Mouse (Mus musculus) C2C12 (cell line): ENCODE data around the gene Stk10. TPM values are rescaled to one million over a fixed set of nuclear protein-coding genes. Genes with fewer than 3 reads are reported as not detected.

Source experiments
- H3K27me3 ChIP-seq: one replicate; pipeline ENCODE4 v1.6.1; 2011; ENCODE audit not compliant: control insufficient read depth, insufficient read depth, insufficient read length
- H3K36me3 ChIP-seq: one replicate; pipeline ENCODE4 v1.6.1; 2011; ENCODE audit not compliant: control insufficient read depth, insufficient read depth
- H3K4me3 ChIP-seq: one replicate; pipeline ENCODE4 v1.5.1; 2011; ENCODE audit warnings: mild to moderate bottlenecking, control low read depth; ENCODE audit not compliant: poor library complexity, insufficient read depth, severe bottlenecking
- H3K79me2 ChIP-seq: one replicate; pipeline ENCODE4 v1.6.1; 2011; ENCODE audit not compliant: control insufficient read depth, insufficient read depth
- H3K79me3 ChIP-seq: one replicate; pipeline ENCODE4 v1.6.1; 2011; ENCODE audit warnings: low read depth, control low read depth
- H3ac ChIP-seq: one replicate; pipeline ENCODE3; 2011; ENCODE audit warnings: low read depth; ENCODE audit not compliant: control insufficient read depth, insufficient read length
- CEBPB ChIP-seq: IDR thresholded peaks from one replicate; pipeline ENCODE4 v1.6.1; 2011; ENCODE audit warnings: low read depth, mild to moderate bottlenecking, control low read depth, moderate library complexity
- CTCF ChIP-seq: IDR thresholded peaks from one replicate; pipeline ENCODE4 v1.5.1; 2011; ENCODE audit not compliant: control insufficient read depth, insufficient read depth, insufficient read length
- FOSL1 ChIP-seq: IDR thresholded peaks from one replicate; pipeline ENCODE4 v1.8.0; 2011; ENCODE audit warnings: mild to moderate bottlenecking, low read length; ENCODE audit not compliant: poor library complexity, insufficient read depth, severe bottlenecking
- MAX ChIP-seq: IDR thresholded peaks from one replicate; pipeline ENCODE4 v1.6.1; 2011; ENCODE audit warnings: mild to moderate bottlenecking, control low read depth
- MYOD1 ChIP-seq: IDR thresholded peaks from one replicate; pipeline ENCODE4 v1.6.1; 2011; ENCODE audit warnings: low read depth; ENCODE audit not compliant: control insufficient read depth, insufficient read length
- MYOG ChIP-seq: IDR thresholded peaks from one replicate; pipeline ENCODE4 v1.6.1; 2011; ENCODE audit not compliant: control insufficient read depth, insufficient read length; ENCODE audit errors: extremely low read depth
- USF1 ChIP-seq: IDR thresholded peaks from one replicate; pipeline ENCODE4 v1.6.1; 2011; ENCODE audit warnings: low read depth, mild to moderate bottlenecking, control low read depth, moderate library complexity
- polyA plus RNA-seq: library from polyadenylated mRNA; unstranded; fragments of >200 nt; fragmentation: generic; extraction: Trizol; gene quantifications from one replicate; pipeline ENCODE4 v1.2.1, GENCODE M21; 2012; ENCODE audit warnings: missing spikeins

Gene Stk10
- polyA plus RNA-seq, 1 experiment: 8.2 TPM

DNA sequence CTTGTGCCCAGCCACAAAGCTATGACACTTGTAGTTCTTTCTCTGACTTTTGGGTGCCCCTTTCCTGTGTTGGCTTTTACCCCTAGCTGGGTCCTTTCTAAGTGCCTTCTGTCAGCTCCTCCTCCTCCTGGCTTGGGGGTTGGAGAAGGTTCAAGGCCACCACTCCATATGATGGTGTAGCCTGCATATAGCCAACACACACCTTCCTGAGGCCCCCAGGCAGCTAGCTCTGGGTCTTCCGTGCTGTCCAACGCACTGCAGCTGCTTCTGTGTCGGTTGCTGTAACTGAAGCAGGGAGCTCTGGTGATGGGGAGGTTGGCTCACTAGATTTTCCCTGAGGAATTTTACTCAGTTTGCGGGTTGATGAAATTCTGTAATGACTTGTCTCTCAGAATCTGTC lies 71.6 kb downstream of the Stk10 start:
- H3K79me2 ChIP-seq: no peaks in the 10 kb centered on the region

DNA sequence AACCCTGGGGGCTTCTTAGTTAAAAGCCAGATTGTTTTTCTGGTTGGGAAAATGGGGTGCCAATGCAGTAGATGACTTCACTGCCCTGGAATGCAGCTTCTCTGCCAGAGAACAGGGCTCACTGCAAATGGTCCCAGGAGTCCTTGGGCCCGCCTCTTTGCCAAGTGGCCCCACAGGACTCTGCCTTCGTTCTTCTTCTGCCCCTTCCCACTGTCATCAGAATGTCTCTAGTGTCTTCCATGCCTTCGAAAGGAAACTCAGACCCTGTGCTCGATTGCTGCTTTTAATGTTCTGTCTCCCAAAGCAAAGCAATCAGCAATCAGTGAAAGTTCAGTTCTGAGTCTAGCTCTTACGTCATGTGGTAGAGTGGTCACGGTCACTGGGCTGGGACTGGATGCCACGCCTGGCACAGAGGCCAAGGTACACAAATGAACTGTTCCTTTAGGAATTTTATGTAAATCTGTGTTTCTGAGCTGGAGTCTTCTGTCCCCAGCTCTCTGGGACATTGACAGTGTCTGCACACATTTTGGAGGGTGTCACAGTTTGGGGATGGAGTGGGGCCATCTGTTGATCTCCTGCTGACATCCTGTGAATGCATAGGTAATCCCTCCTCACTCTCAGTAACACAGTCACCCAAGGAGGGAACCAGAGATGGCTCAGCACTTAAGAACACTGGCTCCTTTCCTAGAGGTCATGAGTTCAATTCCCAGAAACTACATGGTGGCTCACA lies 72.2 kb downstream of the Stk10 start:
- H3K79me2 ChIP-seq: no peaks in the 10 kb centered on the region
- no peaks in the 10 kb centered on the region for H3K79me3 ChIP-seq
- TF ChIP-seq CEBPB: peak; percentile 46
- peak; percentile 26 for TF ChIP-seq USF1
- TF ChIP-seq MYOG: no peak
- peaks cover 10% of the 10 kb centered on the region for H3K36me3 ChIP-seq
- no peak overlapping the region for H3ac ChIP-seq
- no peak overlapping the region for H3K4me3 ChIP-seq
- no peaks in the 10 kb centered on the region for H3K27me3 ChIP-seq

More for the DNA sequence above, 71.6 kb downstream of the Stk10 start:
- H3K36me3 ChIP-seq: peaks cover 13% of the 10 kb centered on the region
- H3K79me3 ChIP-seq: no peaks in the 10 kb centered on the region
- no peak for TF ChIP-seq CTCF
- no peak for TF ChIP-seq CEBPB
- TF ChIP-seq USF1: no peak
- TF ChIP-seq MYOD1: no peak
- no peak for TF ChIP-seq FOSL1
- no peak for TF ChIP-seq MYOG
- TF ChIP-seq MAX: no peak
- peak overlapping the region; percentile 27 for H3ac ChIP-seq
- H3K27me3 ChIP-seq: no peaks in the 10 kb centered on the region
- no peak overlapping the region for H3K4me3 ChIP-seq

DNA sequence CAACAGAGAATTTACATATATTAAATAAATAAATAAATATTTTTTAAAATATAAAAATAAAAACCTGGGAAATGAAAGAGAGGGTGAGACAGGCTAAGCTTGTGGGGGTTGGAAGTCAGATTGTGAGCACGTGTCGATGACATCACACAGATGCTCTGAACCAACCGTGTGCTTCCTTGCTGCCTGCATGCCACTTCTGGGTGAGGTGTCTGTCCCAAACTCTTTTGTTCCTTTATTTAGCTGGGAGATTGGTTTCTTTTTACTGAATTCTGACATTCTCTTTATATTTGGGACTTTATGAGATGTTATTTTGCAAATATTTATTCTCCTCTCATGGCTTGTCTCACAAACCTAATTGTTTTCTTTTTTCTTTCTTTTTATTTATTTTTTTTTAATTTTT lies 72.8 kb downstream of the Stk10 start:
- Histone ChIP-seq H3K79me2 (no peaks in the 10 kb centered on the region), H3K4me3 (no peak overlapping the region), H3ac (no peak overlapping the region), H3K27me3 (no peaks in the 10 kb centered on the region), H3K36me3 (peaks cover 15% of the 10 kb centered on the region), H3K79me3 (no peaks in the 10 kb centered on the region)
- TF ChIP-seq CEBPB: no peak
- TF ChIP-seq FOSL1: no peak
- TF ChIP-seq USF1: peak; percentile 47
- TF ChIP-seq MAX: peak; percentile 65
- no peak for TF ChIP-seq MYOD1
- TF ChIP-seq CTCF: no peak
- TF ChIP-seq MYOG: no peak

DNA sequence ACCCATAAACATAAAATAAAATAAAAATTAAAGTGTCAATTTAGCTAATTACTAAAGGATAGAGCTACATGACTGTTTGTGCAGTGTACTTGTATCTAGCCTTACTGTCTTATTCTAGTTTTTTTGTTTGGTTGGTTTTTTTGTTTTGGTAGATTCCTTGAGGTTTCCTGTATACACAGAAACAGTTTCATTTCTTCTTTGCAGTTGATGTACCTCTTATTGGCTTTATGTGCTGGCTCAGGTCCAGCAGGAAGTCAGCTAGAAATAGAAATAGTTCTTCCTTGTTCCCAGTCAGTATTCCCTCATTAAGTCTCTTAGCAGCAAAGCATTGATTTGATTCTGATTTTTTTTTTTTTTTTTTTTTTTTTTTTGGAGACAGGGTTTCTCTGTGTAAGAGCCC lies 74.2 kb downstream of the Stk10 start:
- no peaks in the 10 kb centered on the region for H3K27me3 ChIP-seq
- no peak overlapping the region for H3ac ChIP-seq
- H3K79me3 ChIP-seq: no peaks in the 10 kb centered on the region
- no peaks in the 10 kb centered on the region for H3K79me2 ChIP-seq
- TF ChIP-seq FOSL1: no peak
- TF ChIP-seq MYOD1: no peak
- TF ChIP-seq MYOG: no peak
- no peak for TF ChIP-seq CTCF
- TF ChIP-seq CEBPB: no peak
- TF ChIP-seq MAX: no peak
- TF ChIP-seq USF1: no peak
- no peak overlapping the region for H3K4me3 ChIP-seq
- peaks cover 28% of the 10 kb centered on the region for H3K36me3 ChIP-seq

DNA sequence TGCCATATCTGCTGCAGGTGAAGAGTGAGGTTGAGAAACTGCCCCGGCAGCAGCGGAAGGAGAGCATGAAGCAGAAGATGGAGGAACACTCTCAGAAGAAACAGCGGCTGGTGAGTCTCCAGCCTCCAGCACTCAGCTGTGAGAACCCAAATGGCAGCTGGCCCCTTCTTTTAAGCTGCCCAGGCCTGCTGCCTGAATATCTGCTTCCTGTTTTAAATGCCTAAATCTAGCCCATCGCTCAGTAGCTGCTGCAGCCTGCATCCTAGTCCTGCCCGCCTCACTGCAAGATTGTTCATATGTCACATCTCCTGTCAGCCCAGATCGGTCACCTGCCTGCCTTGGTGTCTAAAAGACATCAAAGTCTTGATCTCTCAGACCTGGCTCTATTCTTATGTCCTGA lies 77.5 kb downstream of the Stk10 start:
- peaks cover 41% of the 10 kb centered on the region for H3K36me3 ChIP-seq
- H3K4me3 ChIP-seq: no peak overlapping the region
- no peak overlapping the region for H3ac ChIP-seq
- H3K79me2 ChIP-seq: no peaks in the 10 kb centered on the region
- no peaks in the 10 kb centered on the region for H3K27me3 ChIP-seq
- TF ChIP-seq FOSL1 (no peak), USF1 (no peak), MAX (no peak), CTCF (no peak), CEBPB (no peak), MYOD1 (no peak), MYOG (no peak)
- no peaks in the 10 kb centered on the region for H3K79me3 ChIP-seq

DNA sequence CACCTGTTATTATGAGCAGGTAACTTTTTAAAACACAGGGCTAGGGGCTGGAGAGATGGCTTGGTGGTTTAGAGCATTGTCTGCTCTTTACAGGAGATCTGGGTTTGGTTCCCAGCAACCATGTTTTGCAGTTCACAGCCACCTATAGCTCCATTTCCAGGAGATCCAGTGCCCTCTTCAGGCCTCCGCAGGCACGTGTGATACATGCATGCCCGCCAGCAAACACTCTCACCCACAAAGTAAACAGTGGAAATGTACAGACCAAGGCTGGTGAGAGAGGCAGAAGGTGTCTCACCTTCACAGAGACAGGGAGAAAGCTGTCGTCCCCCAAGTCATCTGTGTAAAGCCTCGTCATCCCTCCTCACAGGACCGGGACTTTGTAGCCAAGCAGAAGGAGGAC lies 79.2 kb downstream of the Stk10 start:
- Histone ChIP-seq H3K27me3 (no peaks in the 10 kb centered on the region), H3K79me3 (no peaks in the 10 kb centered on the region), H3K4me3 (no peak overlapping the region), H3K79me2 (no peaks in the 10 kb centered on the region), H3K36me3 (peaks cover 45% of the 10 kb centered on the region), H3ac (no peak overlapping the region)
- TF ChIP-seq CTCF (no peak), USF1 (no peak), MAX (no peak), CEBPB (no peak), FOSL1 (no peak), MYOD1 (no peak), MYOG (no peak)
